Mouse (Mus musculus): Measurements from ENCODE around the gene Tpt1. TPM values are rescaled to one million over a fixed set of nuclear protein-coding genes. Genes with fewer than 3 reads are reported as not detected.
"Not testable (repeated sequence)": the region's sequence is repeated elsewhere in the genome, so short reads cannot be mapped to it uniquely, and the experiment has no call there.

Gene Tpt1
- polyA plus RNA-seq, 1 experiment from 2014 or later = 1,156 TPM

GRCm38 (mm10) chr14:75828221-75828620 lies 16.7 kb upstream of the Tpt1 start:
- no peak for ATAC-seq

GRCm38 (mm10) chr14:75828866-75829806 lies 15.8 kb upstream of the Tpt1 start:
- Histone ChIP-seq H3K4me2 (ENCODE audit: low read length) (peak overlapping the region; percentile 66), H3K27ac (ENCODE audit: low read depth, low read length) (no peak overlapping the region), H3K9me3 (replicated peaks; ENCODE audit: control insufficient read depth, low read length) (no peaks in the 10 kb centered on the region), H3K4me3 (ENCODE audit: low read depth, low read length) (peak overlapping the region; percentile 27), H3K4me1 (ENCODE audit: control insufficient read depth, insufficient read depth, low read length) (peaks cover 12% of the 10 kb centered on the region), H3K9ac (ENCODE audit: low read length) (peak overlapping the region; percentile 49), H3K27me3 (replicated peaks; ENCODE audit: control insufficient read depth, insufficient read depth, low read length) (peaks cover 6% of the 10 kb centered on the region; the same call in 1 of the 2 replicates), H3K36me3 (ENCODE audit: control insufficient read depth, insufficient read depth, low read length) (no peaks in the 10 kb centered on the region)
- 7% methylated on average over 32 of the region's 32 CpGs for WGBS
- DNase-seq (ENCODE audit: low spot score) (peak; percentile 94), ATAC-seq (peak; percentile 76)

More at GRCm38 (mm10) chr14:75828221-75828620, 16.7 kb upstream of the Tpt1 start:
- Histone ChIP-seq H3K36me3 (ENCODE audit: control insufficient read depth, insufficient read depth, low read length) (no peaks in the 10 kb centered on the region), H3K4me1 (ENCODE audit: control insufficient read depth, insufficient read depth, low read length) (peaks cover 5% of the 10 kb centered on the region), H3K27me3 (replicated peaks; ENCODE audit: control insufficient read depth, insufficient read depth, low read length) (peaks cover 6% of the 10 kb centered on the region; the same call in 1 of the 2 replicates), H3K9me3 (replicated peaks; ENCODE audit: control insufficient read depth, low read length) (no peaks in the 10 kb centered on the region), H3K9ac (ENCODE audit: low read length) (no peak overlapping the region), H3K4me3 (ENCODE audit: low read depth, low read length) (no peak overlapping the region), H3K4me2 (ENCODE audit: low read length) (0 out of 2 replicates have a peak overlapping the region, but pooled peaks have one; percentile 66), H3K27ac (ENCODE audit: low read depth, low read length) (no peak overlapping the region)
- no peak for DNase-seq (ENCODE audit: low spot score)
- WGBS = 46% methylated on average over 11 of the region's 11 CpGs

GRCm38 (mm10) chr14:75829817-75830216 lies 15.1 kb upstream of the Tpt1 start:
- not testable (repeated sequence) for H3K27ac ChIP-seq (ENCODE audit: low read depth, low read length); DNase-seq (ENCODE audit: low spot score); H3K36me3 ChIP-seq (ENCODE audit: control insufficient read depth, insufficient read depth, low read length); H3K4me3 ChIP-seq (ENCODE audit: low read depth, low read length); H3K9me3 ChIP-seq (replicated peaks; ENCODE audit: control insufficient read depth, low read length); H3K9ac ChIP-seq (ENCODE audit: low read length); H3K27me3 ChIP-seq (replicated peaks; ENCODE audit: control insufficient read depth, insufficient read depth, low read length)
- WGBS = 53% methylated on average over 14 of the region's 14 CpGs
- Histone ChIP-seq H3K4me2 (ENCODE audit: low read length) (peak overlapping the region; percentile 66), H3K4me1 (ENCODE audit: control insufficient read depth, insufficient read depth, low read length) (peaks cover 16% of the 10 kb centered on the region)
- peak; percentile 4; the same call in 1 of the 2 replicates for ATAC-seq

GRCm38 (mm10) chr14:75832031-75832430 lies 12.9 kb upstream of the Tpt1 start:
- H3K27ac ChIP-seq (ENCODE audit: low read depth, low read length) = no peak overlapping the region
- no peak overlapping the region for H3K4me3 ChIP-seq (ENCODE audit: low read depth, low read length)
- DNase-seq (ENCODE audit: low spot score) (no peak), ATAC-seq (no peak)
- H3K9ac ChIP-seq (ENCODE audit: low read length) = no peak overlapping the region
- H3K4me1 ChIP-seq (ENCODE audit: control insufficient read depth, insufficient read depth, low read length) = peaks cover 21% of the 10 kb centered on the region
- no peaks in the 10 kb centered on the region for H3K36me3 ChIP-seq (ENCODE audit: control insufficient read depth, insufficient read depth, low read length)
- 93% methylated on average over 2 of the region's 2 CpGs for WGBS
- H3K27me3 ChIP-seq (replicated peaks; ENCODE audit: control insufficient read depth, insufficient read depth, low read length) = peaks cover 6% of the 10 kb centered on the region; the same call in 1 of the 2 replicates
- no peak overlapping the region for H3K4me2 ChIP-seq (ENCODE audit: low read length)
- H3K9me3 ChIP-seq (replicated peaks; ENCODE audit: control insufficient read depth, low read length) = no peaks in the 10 kb centered on the region

GRCm38 (mm10) chr14:75832982-75833381 lies 11.9 kb upstream of the Tpt1 start:
- Histone ChIP-seq H3K4me2 (ENCODE audit: low read length) (peak overlapping the region; percentile 68; the same call in 1 of the 2 replicates), H3K9me3 (replicated peaks; ENCODE audit: control insufficient read depth, low read length) (no peaks in the 10 kb centered on the region), H3K36me3 (ENCODE audit: control insufficient read depth, insufficient read depth, low read length) (no peaks in the 10 kb centered on the region), H3K27ac (ENCODE audit: low read depth, low read length) (no peak overlapping the region), H3K4me1 (ENCODE audit: control insufficient read depth, insufficient read depth, low read length) (peaks cover 21% of the 10 kb centered on the region), H3K27me3 (replicated peaks; ENCODE audit: control insufficient read depth, insufficient read depth, low read length) (peaks cover 6% of the 10 kb centered on the region; the same call in 1 of the 2 replicates), H3K4me3 (ENCODE audit: low read depth, low read length) (no peak overlapping the region), H3K9ac (ENCODE audit: low read length) (no peak overlapping the region)
- WGBS = 14% methylated on average over 4 of the region's 4 CpGs
- DNase-seq (ENCODE audit: low spot score) (peak; percentile 38), ATAC-seq (no peak)

- H3K9ac ChIP-seq (ENCODE audit: low read length) = peak overlapping the region; percentile 21; the same call in 1 of the 2 replicates
These were observed 11.2 kb upstream of the Tpt1 start for GRCm38 (mm10) chr14:75833546-75834250.

GRCm38 (mm10) chr14:75834251-75834738 lies 10.6 kb upstream of the Tpt1 start:
- ATAC-seq (peak; percentile 72), DNase-seq (ENCODE audit: low spot score) (peak; percentile 82)
- Histone ChIP-seq H3K4me1 (ENCODE audit: control insufficient read depth, insufficient read depth, low read length) (peaks cover 17% of the 10 kb centered on the region), H3K27me3 (replicated peaks; ENCODE audit: control insufficient read depth, insufficient read depth, low read length) (no peaks in the 10 kb centered on the region), H3K9me3 (replicated peaks; ENCODE audit: control insufficient read depth, low read length) (no peaks in the 10 kb centered on the region), H3K4me3 (ENCODE audit: low read depth, low read length) (peak overlapping the region; percentile 34), H3K36me3 (ENCODE audit: control insufficient read depth, insufficient read depth, low read length) (no peaks in the 10 kb centered on the region), H3K9ac (ENCODE audit: low read length) (peak overlapping the region; percentile 64), H3K4me2 (ENCODE audit: low read length) (peak overlapping the region; percentile 68), H3K27ac (ENCODE audit: low read depth, low read length) (peak overlapping the region; percentile 55)
- 2% methylated on average over 10 of the region's 10 CpGs for WGBS

More at GRCm38 (mm10) chr14:75833546-75834250, 11.2 kb upstream of the Tpt1 start:
- H3K4me1 ChIP-seq (ENCODE audit: control insufficient read depth, insufficient read depth, low read length) = peaks cover 21% of the 10 kb centered on the region
- H3K27ac ChIP-seq (ENCODE audit: low read depth, low read length) = peak overlapping the region; percentile 55
- peak overlapping the region; percentile 34 for H3K4me3 ChIP-seq (ENCODE audit: low read depth, low read length)
- H3K9me3 ChIP-seq (replicated peaks; ENCODE audit: control insufficient read depth, low read length) = no peaks in the 10 kb centered on the region
- H3K4me2 ChIP-seq (ENCODE audit: low read length) = peak overlapping the region; percentile 68
- no peaks in the 10 kb centered on the region for H3K27me3 ChIP-seq (replicated peaks; ENCODE audit: control insufficient read depth, insufficient read depth, low read length)
- ATAC-seq (peak; percentile 33; the same call in 1 of the 2 replicates), DNase-seq (ENCODE audit: low spot score) (peak; percentile 9)
- H3K36me3 ChIP-seq (ENCODE audit: control insufficient read depth, insufficient read depth, low read length) = no peaks in the 10 kb centered on the region
- WGBS = 6% methylated on average over 12 of the region's 12 CpGs

GRCm38 (mm10) chr14:75834739-75835381 lies 10.0 kb upstream of the Tpt1 start:
- Histone ChIP-seq H3K27ac (ENCODE audit: low read depth, low read length) (peak overlapping the region; percentile 55), H3K9me3 (replicated peaks; ENCODE audit: control insufficient read depth, low read length) (no peaks in the 10 kb centered on the region), H3K4me1 (ENCODE audit: control insufficient read depth, insufficient read depth, low read length) (peaks cover 17% of the 10 kb centered on the region), H3K9ac (ENCODE audit: low read length) (peak overlapping the region; percentile 64), H3K4me3 (ENCODE audit: low read depth, low read length) (peak overlapping the region; percentile 34), H3K36me3 (ENCODE audit: control insufficient read depth, insufficient read depth, low read length) (no peaks in the 10 kb centered on the region), H3K4me2 (ENCODE audit: low read length) (peak overlapping the region; percentile 68), H3K27me3 (replicated peaks; ENCODE audit: control insufficient read depth, insufficient read depth, low read length) (no peaks in the 10 kb centered on the region)
- ATAC-seq (peak; percentile 21), DNase-seq (ENCODE audit: low spot score) (peak; percentile 55)
- WGBS = under 1% methylated on average over 16 of the region's 16 CpGs
